18 mouse cellular contexts compared by ENCODE assay signal in genomic region chr13:114915767-114916166, GRCm38 (mm10). TPM values are rescaled to one million over a fixed set of nuclear protein-coding genes. Genes with fewer than 3 reads are reported as not detected.
A peak's percentile ranks its signal among the peaks of the same experiment; 100 is the strongest.
DNase-seq lines count a peak whose midpoint lies in the region; ATAC-seq lines count a peak whose summit lies in the region.
"Had no signal": no experiment of that assay in that cellular context is flagged by ENCODE, and none has a peak within 500 bp of the region (broad histone marks: within the 10 kb centered on the region; RNA-seq: fewer than 3 reads in every experiment).

No protein-coding gene starts in this region.

- peaks cover 2% of the 10 kb centered on the region; the same call in 1 of the 2 replicates for H3K9me3 ChIP-seq in lung, embryonic 16.5 days (ENCODE audit: control insufficient read depth, low read length)
- H3K9me3 ChIP-seq in hindbrain, embryonic 13.5 days: no peaks in the 10 kb centered on the region
- H3K9me3 ChIP-seq: embryonic facial prominence, embryonic 13.5 days had no signal

- peak; percentile 54; the same call in 1 of the 2 replicates for ATAC-seq in lung, embryonic 16.5 days (ENCODE audit: low read depth)
- peak; percentile 88 to 93 for ATAC-seq in hematopoietic stem cell, adult 5-6 weeks (replicated peaks in 1 of 2; ENCODE audit: insufficient read depth in 1 of 2, low FRiP score in 2 of 2, low TSS enrichment in 1 of 2, low read depth in 1 of 2, poor library complexity in 2 of 2, severe bottlenecking in 2 of 2)
- ATAC-seq in megakaryocyte, adult 5-6 weeks (ENCODE audit: poor library complexity, severe bottlenecking): peak; percentile 82
- no peak for ATAC-seq in hindbrain, embryonic 13.5 days (ENCODE audit: low FRiP score)
- ATAC-seq: Patski had no signal

- H3K4me2 ChIP-seq in lung, embryonic 16.5 days (ENCODE audit: low read depth, low read length): no peak overlapping the region
- no peak overlapping the region for H3K4me2 ChIP-seq in hindbrain, embryonic 13.5 days
- H3K4me2 ChIP-seq: embryonic facial prominence, embryonic 13.5 days; heart, embryonic 11.5 days; hindbrain, embryonic 14.5 days had no signal

- H3K36me3 ChIP-seq in lung, embryonic 16.5 days (ENCODE audit: control insufficient read depth, insufficient read depth, low read length): no peaks in the 10 kb centered on the region
- H3K36me3 ChIP-seq in hindbrain, embryonic 13.5 days: no peaks in the 10 kb centered on the region
- H3K36me3 ChIP-seq: embryonic facial prominence, embryonic 13.5 days had no signal

- no peak overlapping the region for H3K4me3 ChIP-seq in lung, embryonic 16.5 days (ENCODE audit: low read length)
- no peak overlapping the region for H3K4me3 ChIP-seq in hindbrain, embryonic 13.5 days
- H3K4me3 ChIP-seq: embryonic facial prominence, embryonic 13.5 days had no signal

- 32% methylated on average over 5 of the region's 5 CpGs for WGBS in lung, embryonic 16.5 days
- WGBS in hindbrain, embryonic 13.5 days: 74% methylated on average over 5 of the region's 5 CpGs

- H3K27ac ChIP-seq in lung, embryonic 16.5 days (ENCODE audit: low read length): peak overlapping the region; percentile 31; the same call in 1 of the 2 replicates
- H3K27ac ChIP-seq in hindbrain, embryonic 13.5 days: no peak overlapping the region
- H3K27ac ChIP-seq: embryonic facial prominence, embryonic 13.5 days; hindbrain, embryonic 14.5 days had no signal

- H3K27me3 ChIP-seq in lung, embryonic 16.5 days (ENCODE audit: control insufficient read depth, insufficient read depth, low read depth, low read length): no peaks in the 10 kb centered on the region
- H3K27me3 ChIP-seq in hindbrain, embryonic 13.5 days: no peaks in the 10 kb centered on the region
- H3K27me3 ChIP-seq: CH12.LX; embryonic facial prominence, embryonic 13.5 days; Patski had no signal

- H3K9ac ChIP-seq in lung, embryonic 16.5 days (ENCODE audit: low read length): no peak overlapping the region
- no peak overlapping the region for H3K9ac ChIP-seq in hindbrain, embryonic 13.5 days
- H3K9ac ChIP-seq: embryonic facial prominence, embryonic 13.5 days; hindbrain, embryonic 14.5 days had no signal

- H3K4me1 ChIP-seq in lung, embryonic 16.5 days (replicated peaks; ENCODE audit: control insufficient read depth, insufficient read depth, low read length): peaks cover 5% of the 10 kb centered on the region
- no peaks in the 10 kb centered on the region for H3K4me1 ChIP-seq in hindbrain, embryonic 13.5 days (replicated peaks)
- H3K4me1 ChIP-seq: embryonic facial prominence, embryonic 13.5 days had no signal

- no peak for DNase-seq in lung, postnatal 14 days
- peak; percentile 69 for DNase-seq in CD4-positive helper T cell, adult 2 months (ENCODE audit: low read depth, low spot score)
- no peak for DNase-seq in adrenal gland, adult (ENCODE audit: inconsistent age in 2 of 2, low spot score in 1 of 2)
- DNase-seq in retina, embryonic 14.5 days (ENCODE audit: low spot score): no peak
- DNase-seq: adrenal gland, adult 8-10 months; cerebellum, postnatal 25 days; gastrocnemius, postnatal 14 days; lung, postnatal 10 days; retina, postnatal 1 day had no signal

RNA-seq across cellular contexts. Expression of gene Itga2, which starts 16.1 kb away (rescaled TPM):
- polyA plus RNA-seq in lung, embryonic 16.5 days (2015; fragmentation: Nextera tagmentation; extraction: Ambion mirVana): 9.6 and 10.1 TPM in 2 replicates
- 4.2 and 5.6 TPM in 2 replicates for total RNA-seq in hematopoietic stem cell, adult 5-6 weeks (2017)
- 1.6 and 3.5 TPM in 2 replicates for total RNA-seq in megakaryocyte, adult 5-6 weeks (2015)
- total RNA-seq in megakaryocyte, adult 5-6 weeks (2017): 2.4 TPM in 2 replicates
- polyA plus RNA-seq in hindbrain, embryonic 13.5 days (2015; fragmentation: Nextera tagmentation; extraction: Ambion mirVana): 1.9 and 2.3 TPM in 2 replicates
- total RNA-seq: CH12.LX had no signal
